Mouse (Mus musculus) Patski (cell line): ENCODE data around the gene Rcor1. TPM values are rescaled to one million over a fixed set of nuclear protein-coding genes. Genes with fewer than 3 reads are reported as not detected.
"Not testable (repeated sequence)": the region's sequence is repeated elsewhere in the genome, so short reads cannot be mapped to it uniquely, and the experiment has no call there.

Experiments
- ATAC-seq: fragments of 100-300 bp; one replicate; pipeline ENCODE4 v1.8.0; 2021
- CTCF ChIA-PET: fragments of 350-600 bp; sonication (Branson Sonifier 250); formaldehyde crosslinking; loops from one replicate; lab custom pipeline; 2022; ENCODE audit warnings: inconsistent platforms; lab: Charles Lee
- POLR2A ChIA-PET: fragments of 350-600 bp; sonication (Branson Sonifier 250); formaldehyde crosslinking; loops from one replicate; lab custom pipeline; 2022; ENCODE audit warnings: antibody characterized with exemption, inconsistent platforms; lab: Charles Lee
- DNase-seq: peaks from one replicate; pipeline ENCODE4 v3.0.0-alpha.2; 2011; ENCODE audit warnings: low read depth, low spot score
- H3K27me3 ChIP-seq: fragments of 371-371 bp; one replicate; pipeline ENCODE4 v1.5.1; 2021
- CTCF ChIP-seq: fragments of 100-300 bp; IDR thresholded peaks from one replicate; pipeline ENCODE4 v1.5.1; 2021
- in situ Hi-C: fragments of 300-500 bp; cut with MboI; formaldehyde crosslinking; loops from 3 replicates; pipeline ENCODE4 v1.11.1; 2018; ENCODE audit warnings: low pct_unique_long_range_greater_than_20kb, mixed read lengths
- polyA plus RNA-seq: library from polyadenylated mRNA; unstranded; gene quantifications from one replicate; pipeline ENCODE4 v1.2.3, GENCODE M21; 2021

Rcor1 gene
- polyA plus RNA-seq, 1 experiment from 2014 or later: 30.9 TPM

GRCm38 (mm10) chr12:111067816-111068215 is 28.7 kb downstream of the Rcor1 start:
- CTCF ChIA-PET: no interaction called here
- POLR2A ChIA-PET: no interaction called here
- ATAC-seq (no peak), DNase-seq (no peak)
- in situ Hi-C loops: no loop called here
- TF ChIP-seq CTCF: no peak
- no peaks in the 10 kb centered on the region for H3K27me3 ChIP-seq

GRCm38 (mm10) chr12:111069299-111069698 is 30.1 kb downstream of the Rcor1 start:
- ATAC-seq, in situ Hi-C loops, CTCF ChIA-PET, DNase-seq, H3K27me3 ChIP-seq, POLR2A ChIA-PET: not testable (repeated sequence)

GRCm38 (mm10) chr12:111071009-111071408 is 31.9 kb downstream of the Rcor1 start:
- H3K27me3 ChIP-seq: no peaks in the 10 kb centered on the region
- ChIA-PET POLR2A (interaction anchor here (0.7 kb wide), 1 partner anchor 15 kb away, joined by 3 read pairs; no protein-coding TSS in a partner anchor), CTCF (no interaction called here)
- no peak for ATAC-seq
- no peak for TF ChIP-seq CTCF
- no peak for DNase-seq
- in situ Hi-C loops: no loop called here

GRCm38 (mm10) chr12:111071477-111072152 is 32.5 kb downstream of the Rcor1 start:
- POLR2A ChIA-PET: no interaction called here
- H3K27me3 ChIP-seq: no peaks in the 10 kb centered on the region
- no peak for TF ChIP-seq CTCF
- DNase-seq (no peak), ATAC-seq (no peak)
- in situ Hi-C loops: no loop called here
- CTCF ChIA-PET: no interaction called here

- TF ChIP-seq CTCF: no peak
- CTCF ChIA-PET: interaction anchor here (1.1 kb wide), 1 partner anchor 10 kb away, joined by 3 read pairs; no protein-coding TSS in a partner anchor
- DNase-seq (no peak), ATAC-seq (no peak)
- no peaks in the 10 kb centered on the region for H3K27me3 ChIP-seq
- in situ Hi-C loops: no loop called here
- POLR2A ChIA-PET: no interaction called here
These were observed 37.3 kb downstream of the Rcor1 start for GRCm38 (mm10) chr12:111076385-111076965.

GRCm38 (mm10) chr12:111085579-111085978 is 46.4 kb downstream of the Rcor1 start:
- POLR2A ChIA-PET: no interaction called here
- in situ Hi-C loops: no loop called here
- no peaks in the 10 kb centered on the region for H3K27me3 ChIP-seq
- no peak for TF ChIP-seq CTCF
- ATAC-seq (no peak), DNase-seq (no peak)
- CTCF ChIA-PET: no interaction called here

- no peak for ATAC-seq
- in situ Hi-C loops: no loop called here
- ChIA-PET POLR2A (interaction anchor here (1.0 kb wide), 1 partner anchor 9 kb away, joined by 4 read pairs; no protein-coding TSS in a partner anchor), CTCF (interaction anchor here (1.0 to 1.2 kb wide), 2 partner anchors 11 to 21 kb away, joined by 3 read pairs; no protein-coding TSS in a partner anchor)
- no peaks in the 10 kb centered on the region for H3K27me3 ChIP-seq
- no peak for DNase-seq
- no peak for TF ChIP-seq CTCF
These were observed 47.9 kb downstream of the Rcor1 start for GRCm38 (mm10) chr12:111087066-111087465.

GRCm38 (mm10) chr12:111088186-111088585 is 49.0 kb downstream of the Rcor1 start:
- ChIA-PET POLR2A (interaction anchor here (0.7 kb wide), 1 partner anchor 11 kb away, joined by 3 read pairs; no protein-coding TSS in a partner anchor), CTCF (interaction anchor here (1.3 kb wide), 2 partner anchors 8 to 28 kb away, joined by 3 to 4 read pairs; no protein-coding TSS in a partner anchor)
- in situ Hi-C loops: no loop called here
- DNase-seq (peak; percentile 25), ATAC-seq (no peak)
- TF ChIP-seq CTCF: peak; percentile 47
- no peaks in the 10 kb centered on the region for H3K27me3 ChIP-seq

- TF ChIP-seq CTCF: no peak
- POLR2A ChIA-PET: interaction anchor here (0.7 kb wide), 1 partner anchor 10 kb away, joined by 3 read pairs; no protein-coding TSS in a partner anchor
- ATAC-seq (no peak), DNase-seq (no peak)
- in situ Hi-C loops: no loop called here
- CTCF ChIA-PET: interaction anchor here (1.3 kb wide), 2 partner anchors 9 to 29 kb away, joined by 3 to 4 read pairs; no protein-coding TSS in a partner anchor
- H3K27me3 ChIP-seq: no peaks in the 10 kb centered on the region
These were observed 49.6 kb downstream of the Rcor1 start for GRCm38 (mm10) chr12:111088731-111089141.

- no peaks in the 10 kb centered on the region for H3K27me3 ChIP-seq
- ATAC-seq: no peak
- no peak for DNase-seq
- in situ Hi-C loops: no loop called here
- TF ChIP-seq CTCF: no peak
- CTCF ChIA-PET: interaction anchor here (1.3 to 2.4 kb wide), 2 partner anchors 9 to 10 kb away, joined by 3 to 6 read pairs; no protein-coding TSS in a partner anchor
- POLR2A ChIA-PET: interaction anchor here (0.7 kb wide), 1 partner anchor 10 kb away, joined by 3 read pairs; no protein-coding TSS in a partner anchor
These were observed 50.0 kb downstream of the Rcor1 start for GRCm38 (mm10) chr12:111089145-111089544.

- DNase-seq: no peak
- POLR2A ChIA-PET: interaction anchor here (0.8 kb wide), 1 partner anchor 11 kb away, joined by 3 read pairs; no protein-coding TSS in a partner anchor
- no peak for TF ChIP-seq CTCF
- CTCF ChIA-PET: interaction anchor here (1.4 to 2.4 kb wide), 2 partner anchors 12 to 41 kb away, joined by 3 to 6 read pairs; no protein-coding TSS in a partner anchor
- H3K27me3 ChIP-seq: no peaks in the 10 kb centered on the region
- in situ Hi-C loops: no loop called here
- ATAC-seq: no peak
These were observed 51.6 kb downstream of the Rcor1 start for GRCm38 (mm10) chr12:111090801-111091200.
